Mouse (Mus musculus): ENCODE measurements around the gene Prkcb.

GRCm38 (mm10) chr7:122290771-122291170 is 2.2 kb downstream of the Prkcb start:
- TF ChIP-seq POLR2A (IDR thresholded peaks at IDR 0.05; ENCODE audit: insufficient read depth, low read depth, low read length) (no peak), CTCF (IDR thresholded peaks at IDR 0.05) (no peak)

All from heart, adult 2 months (tissue).